Mouse (Mus musculus) T-helper 17 cell (primary cell): ENCODE data around the gene Arhgap31.

Experiments used
- in situ Hi-C, 2 experiments: fragments of 300-600 bp; cut with MboI, MseI; formaldehyde crosslinking; loops; 1 replicate in 1 of 2; 2 replicates in 1 of 2; pipeline ENCODE4 v1.15.1; 2025; ENCODE audit warnings: high pct_unique_total_duplicates in 2 of 2

The Arhgap31 gene

GRCm38 (mm10) chr16:38712581-38713403 lies at the start of gene Arhgap31:
Arhgap31 (minus strand) TSS chr16:38713274.
- in situ Hi-C loops = no loop called here

GRCm38 (mm10) chr16:38762401-38762800 lies 49.3 kb upstream of the Arhgap31 start:
- in situ Hi-C loops = no loop called here

GRCm38 (mm10) chr16:38761972-38762371 lies 48.9 kb upstream of the Arhgap31 start:
- in situ Hi-C loops = no loop called here

- in situ Hi-C loops = no loop called here
Observed at GRCm38 (mm10) chr16:38760834-38761375, 47.8 kb upstream of the Arhgap31 start.

- in situ Hi-C loops = no loop called here
Observed at GRCm38 (mm10) chr16:38760239-38760638, 47.2 kb upstream of the Arhgap31 start.

GRCm38 (mm10) chr16:38758104-38758861 lies 45.2 kb upstream of the Arhgap31 start:
- in situ Hi-C loops = no loop called here

GRCm38 (mm10) chr16:38757626-38758025 lies 44.6 kb upstream of the Arhgap31 start:
- in situ Hi-C loops = no loop called here

GRCm38 (mm10) chr16:38756572-38756971 lies 43.5 kb upstream of the Arhgap31 start:
- in situ Hi-C loops = no loop called here

- in situ Hi-C loops = no loop called here
Observed at GRCm38 (mm10) chr16:38756177-38756503, 43.1 kb upstream of the Arhgap31 start.

- in situ Hi-C loops = no loop called here
Observed at GRCm38 (mm10) chr16:38755452-38756176, 42.5 kb upstream of the Arhgap31 start.

- in situ Hi-C loops = no loop called here
Observed at GRCm38 (mm10) chr16:38753631-38754030, 40.6 kb upstream of the Arhgap31 start.

GRCm38 (mm10) chr16:38750803-38751202 lies 37.7 kb upstream of the Arhgap31 start:
- in situ Hi-C loops = no loop called here

GRCm38 (mm10) chr16:38743941-38744673 lies 31.0 kb upstream of the Arhgap31 start:
- in situ Hi-C loops = loop anchor here (5.0 kb wide), 1 partner anchor 52 kb away; no protein-coding TSS in a partner anchor

GRCm38 (mm10) chr16:38742659-38743131 lies 29.6 kb upstream of the Arhgap31 start:
- in situ Hi-C loops = loop anchor here (5.0 kb wide), 1 partner anchor 50 kb away; no protein-coding TSS in a partner anchor

GRCm38 (mm10) chr16:38742113-38742658 lies 29.1 kb upstream of the Arhgap31 start, which contains the start of gene B4galt4:
B4galt4 (plus strand) TSS chr16:38742264.
- in situ Hi-C loops = loop anchor here (5.0 kb wide), 1 partner anchor 50 kb away; no protein-coding TSS in a partner anchor

GRCm38 (mm10) chr16:38741204-38741903 lies 28.3 kb upstream of the Arhgap31 start:
- in situ Hi-C loops = loop anchor here (5.0 kb wide), 1 partner anchor 49 kb away; no protein-coding TSS in a partner anchor

GRCm38 (mm10) chr16:38730921-38731320 lies 17.8 kb upstream of the Arhgap31 start:
- in situ Hi-C loops = no loop called here

- in situ Hi-C loops = loop anchor here (5.0 to 10.0 kb wide), 2 partner anchors 102 to 105 kb away; no protein-coding TSS in a partner anchor
Observed at GRCm38 (mm10) chr16:38729610-38730288, 16.7 kb upstream of the Arhgap31 start.

- in situ Hi-C loops = loop anchor here (5.0 to 10.0 kb wide), 2 partner anchors 102 to 104 kb away; no protein-coding TSS in a partner anchor
Observed at GRCm38 (mm10) chr16:38729139-38729538, 16.1 kb upstream of the Arhgap31 start.
